Mouse (Mus musculus) spleen, adult 2 months (tissue): ENCODE data around the gene Zfyve21.

Experiments used
- CTCF ChIP-seq: fragments of 200-500 bp; IDR thresholded peaks from 2 replicates; pipeline ENCODE4 v1.5.1; 2011; ENCODE audit warnings: mild to moderate bottlenecking, inconsistent platforms; ENCODE audit not compliant: insufficient read depth, insufficient read length, insufficient replicate concordance; ENCODE audit errors: extremely low read depth
- POLR2A ChIP-seq: fragments of 200-500 bp; IDR thresholded peaks from 2 replicates; pipeline ENCODE4 v1.6.1; 2011; ENCODE audit warnings: low read depth, low read length, inconsistent platforms

- TF ChIP-seq POLR2A (no peak), CTCF (no peak)
Measured at GRCm38 (mm10) chr12:111830375-111830774, 16.4 kb downstream of the Zfyve21 start.
